Mouse (Mus musculus): ENCODE data around the gene Colgalt2. TPM values are rescaled to one million over a fixed set of nuclear protein-coding genes. Genes with fewer than 3 reads are reported as not detected.

The Colgalt2 gene
- polyA plus RNA-seq, 1 experiment = 7.5 TPM

DNA sequence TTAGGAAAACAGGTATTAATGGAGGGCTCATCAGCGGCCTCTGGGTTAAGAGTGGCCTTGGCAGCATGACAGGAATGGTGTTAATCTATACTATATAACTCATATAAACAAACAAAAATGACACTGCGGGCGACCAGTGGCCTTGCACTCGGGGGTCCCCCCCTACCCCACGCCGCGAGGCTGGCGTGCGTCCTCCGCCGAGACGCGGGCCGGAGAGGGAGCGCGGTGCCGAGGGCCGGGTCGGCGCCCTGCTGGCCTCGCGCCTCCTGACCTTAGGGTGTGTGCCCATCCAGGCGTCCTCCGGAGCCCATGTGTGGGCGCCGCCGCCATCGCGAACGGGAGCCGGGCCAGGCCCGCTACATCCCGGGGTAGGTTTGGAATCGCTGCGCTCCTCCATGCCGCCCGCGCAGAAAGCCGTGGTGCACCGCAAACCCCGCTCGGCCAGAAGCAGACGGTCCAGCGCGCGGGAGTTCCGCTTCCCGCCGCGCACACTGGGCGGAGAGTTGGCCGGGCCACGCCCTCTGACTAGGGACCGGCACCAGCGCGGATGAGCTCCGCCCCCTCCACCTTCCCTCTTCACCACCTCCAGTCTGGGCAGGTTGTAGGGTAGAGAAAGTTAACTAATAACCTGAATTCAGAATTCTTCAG lies 13.3 kb upstream of the Colgalt2 start, which contains the start of gene Tsen15:
TSS of gene Tsen15 (minus strand) at position 501 of the 648 bp plus-strand sequence.
- peak within 1 kb of the TSS; percentile 97 for H3K4me3 ChIP-seq (ENCODE audit: insufficient read depth, low read depth, low read length)
- peak within 1 kb of the TSS; percentile 77; the same call in 1 of the 2 replicates for H3K27ac ChIP-seq (ENCODE audit: insufficient read depth, low read depth, low read length)
- peak; percentile 11 for TF ChIP-seq POLR2A (IDR thresholded peaks at IDR 0.05; ENCODE audit: low read depth, low read length)
- TF ChIP-seq CTCF (conservative IDR thresholded peaks at IDR 0.05; ENCODE audit: insufficient read depth, insufficient read length, low read depth, low read length) = no peak
- WGBS = under 1% methylated on average over 57 of the region's 57 CpGs
- H3K36me3 ChIP-seq (ENCODE audit: control insufficient read depth, insufficient read depth, low read length) = no peaks in the 10 kb centered on the region; the same call in 1 of the 2 replicates
- peaks cover 6% of the 10 kb centered on the region; the same call in 1 of the 2 replicates for H3K4me1 ChIP-seq (ENCODE audit: control insufficient read depth, insufficient read depth, low read length)
- H3K27me3 ChIP-seq (replicated peaks; ENCODE audit: control insufficient read depth, insufficient read depth, low read length) = no peaks in the 10 kb centered on the region
- peak; percentile 96 for DNase-seq

DNA sequence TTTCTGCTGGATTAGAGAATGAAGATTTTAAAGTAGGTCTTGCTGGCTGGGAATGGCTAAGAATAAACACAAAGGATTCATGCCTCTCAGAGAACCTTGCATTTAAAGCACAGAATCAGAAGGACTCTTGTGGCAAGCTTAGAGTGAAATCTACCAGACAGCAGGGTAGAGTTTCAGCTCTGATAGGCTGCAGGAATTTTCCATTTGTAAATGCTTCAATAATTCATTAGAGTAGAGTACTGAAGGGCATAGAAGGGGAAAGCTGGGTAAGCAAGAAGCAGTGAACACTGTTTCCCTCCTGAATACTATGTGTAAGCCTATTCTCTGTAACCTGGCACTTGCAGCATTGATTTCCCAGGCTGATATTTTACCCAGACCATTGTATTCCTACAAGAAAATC lies 10.4 kb upstream of the Colgalt2 start:
- no peak for TF ChIP-seq CTCF (conservative IDR thresholded peaks at IDR 0.05; ENCODE audit: insufficient read depth, insufficient read length, low read depth, low read length)
- TF ChIP-seq POLR2A (IDR thresholded peaks at IDR 0.05; ENCODE audit: low read depth, low read length) = no peak
- Histone ChIP-seq H3K36me3 (ENCODE audit: control insufficient read depth, insufficient read depth, low read length) (no peaks in the 10 kb centered on the region), H3K27me3 (replicated peaks; ENCODE audit: control insufficient read depth, insufficient read depth, low read length) (no peaks in the 10 kb centered on the region), H3K27ac (ENCODE audit: insufficient read depth, low read depth, low read length) (peak overlapping the region; percentile 56), H3K4me1 (ENCODE audit: control insufficient read depth, insufficient read depth, low read length) (peaks cover 6% of the 10 kb centered on the region; the same call in 1 of the 2 replicates), H3K4me3 (ENCODE audit: insufficient read depth, low read depth, low read length) (no peak overlapping the region)
- peak; percentile 61 for DNase-seq

DNA sequence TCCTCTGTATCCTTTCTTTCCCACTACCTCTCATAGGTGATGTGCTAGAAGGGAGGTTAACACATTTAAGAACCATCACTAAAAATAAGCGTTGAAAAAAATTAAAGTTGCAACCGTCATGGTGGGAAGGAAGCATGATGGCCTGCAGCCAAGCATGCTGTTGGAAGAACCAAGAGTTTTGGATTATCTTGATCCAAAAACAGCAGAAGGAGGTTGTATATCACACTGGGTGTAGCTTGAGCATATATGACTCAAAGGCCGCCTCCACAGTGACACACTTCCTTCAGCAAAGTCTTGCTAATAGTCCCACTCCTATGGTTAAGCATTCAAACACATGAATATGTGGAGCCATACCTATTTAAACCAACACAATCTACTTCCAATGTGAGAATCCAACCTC lies 5.5 kb upstream of the Colgalt2 start:
- peaks cover 2% of the 10 kb centered on the region; the same call in 1 of the 2 replicates for H3K4me1 ChIP-seq (ENCODE audit: control insufficient read depth, insufficient read depth, low read length)
- WGBS = 84% methylated on average over 3 of the region's 3 CpGs
- TF ChIP-seq POLR2A (IDR thresholded peaks at IDR 0.05; ENCODE audit: low read depth, low read length) (no peak), CTCF (conservative IDR thresholded peaks at IDR 0.05; ENCODE audit: insufficient read depth, insufficient read length, low read depth, low read length) (no peak)
- H3K4me3 ChIP-seq (ENCODE audit: insufficient read depth, low read depth, low read length) = no peak overlapping the region
- no peak for DNase-seq
- no peaks in the 10 kb centered on the region for H3K27me3 ChIP-seq (replicated peaks; ENCODE audit: control insufficient read depth, insufficient read depth, low read length)
- no peak overlapping the region for H3K27ac ChIP-seq (ENCODE audit: insufficient read depth, low read depth, low read length)
- no peaks in the 10 kb centered on the region for H3K36me3 ChIP-seq (ENCODE audit: control insufficient read depth, insufficient read depth, low read length)

DNA sequence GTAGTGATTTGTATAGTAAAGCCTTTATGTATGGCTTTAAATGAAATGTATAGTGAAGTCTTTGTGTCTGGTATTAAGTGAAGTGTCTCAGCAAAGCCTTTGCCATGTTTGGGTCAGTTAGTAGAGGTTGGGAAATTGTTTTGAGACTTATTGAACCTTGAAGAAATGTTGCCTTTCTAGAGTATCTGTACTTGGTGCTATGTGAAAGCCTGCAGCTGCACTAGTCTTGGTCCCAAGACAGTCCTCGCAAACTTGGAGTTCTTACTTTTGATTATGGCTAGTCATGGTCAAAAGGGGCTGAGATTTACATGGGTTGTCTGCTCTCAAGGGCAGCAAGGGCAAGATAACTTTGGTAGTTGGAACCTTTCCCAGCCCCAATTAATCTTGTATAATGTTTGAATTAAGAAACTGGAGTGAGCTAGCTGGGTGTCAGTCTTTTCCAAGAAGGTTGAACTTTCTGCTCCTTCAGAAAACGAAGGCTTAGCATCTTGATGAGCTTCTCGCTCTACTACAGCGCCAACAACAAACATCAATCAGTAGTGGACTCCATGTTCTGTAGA lies 4.6 kb upstream of the Colgalt2 start:
- H3K27me3 ChIP-seq (replicated peaks; ENCODE audit: control insufficient read depth, insufficient read depth, low read length) = no peaks in the 10 kb centered on the region
- no peaks in the 10 kb centered on the region for H3K36me3 ChIP-seq (ENCODE audit: control insufficient read depth, insufficient read depth, low read length)
- peak; percentile 59 for DNase-seq
- WGBS = 65% methylated on average over 4 of the region's 4 CpGs
- peak overlapping the region; percentile 67 for H3K27ac ChIP-seq (ENCODE audit: insufficient read depth, low read depth, low read length)
- TF ChIP-seq POLR2A (IDR thresholded peaks at IDR 0.05; ENCODE audit: low read depth, low read length) (no peak), CTCF (conservative IDR thresholded peaks at IDR 0.05; ENCODE audit: insufficient read depth, insufficient read length, low read depth, low read length) (no peak)
- peaks cover under 1% of the 10 kb centered on the region; the same call in 1 of the 2 replicates for H3K4me1 ChIP-seq (ENCODE audit: control insufficient read depth, insufficient read depth, low read length)
- no peak overlapping the region for H3K4me3 ChIP-seq (ENCODE audit: insufficient read depth, low read depth, low read length)

DNA sequence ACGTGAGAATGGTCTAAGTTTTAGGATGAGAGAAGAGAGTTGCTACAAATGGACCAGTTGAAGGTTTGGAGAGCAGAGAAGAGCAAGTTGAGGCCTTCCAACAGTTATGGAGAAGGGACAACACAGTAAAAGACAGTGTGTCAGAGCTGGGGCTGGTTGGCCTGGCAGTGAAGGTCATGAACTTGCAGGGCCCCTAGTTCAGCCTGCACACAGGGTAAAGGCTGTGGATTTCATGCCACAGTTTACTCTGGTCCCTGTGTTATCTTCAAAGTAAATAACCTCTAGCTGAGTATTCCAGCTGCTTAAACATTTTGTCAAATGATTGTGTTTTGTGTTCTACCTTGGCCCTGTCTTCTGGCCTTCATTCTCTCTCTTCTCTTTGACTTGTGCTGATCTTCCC lies 922 bp upstream of the Colgalt2 start:
- Histone ChIP-seq H3K27me3 (replicated peaks; ENCODE audit: control insufficient read depth, insufficient read depth, low read length) (no peaks in the 10 kb centered on the region), H3K4me1 (ENCODE audit: control insufficient read depth, insufficient read depth, low read length) (no peaks in the 10 kb centered on the region; the same call in 1 of the 2 replicates), H3K36me3 (ENCODE audit: control insufficient read depth, insufficient read depth, low read length) (no peaks in the 10 kb centered on the region), H3K27ac (ENCODE audit: insufficient read depth, low read depth, low read length) (no peak overlapping the region), H3K4me3 (ENCODE audit: insufficient read depth, low read depth, low read length) (no peak overlapping the region)
- 90% methylated on average over 1 of the region's 1 CpGs for WGBS
- no peak for DNase-seq
- TF ChIP-seq CTCF (conservative IDR thresholded peaks at IDR 0.05; ENCODE audit: insufficient read depth, insufficient read length, low read depth, low read length) = no peak
- no peak for TF ChIP-seq POLR2A (IDR thresholded peaks at IDR 0.05; ENCODE audit: low read depth, low read length)

DNA sequence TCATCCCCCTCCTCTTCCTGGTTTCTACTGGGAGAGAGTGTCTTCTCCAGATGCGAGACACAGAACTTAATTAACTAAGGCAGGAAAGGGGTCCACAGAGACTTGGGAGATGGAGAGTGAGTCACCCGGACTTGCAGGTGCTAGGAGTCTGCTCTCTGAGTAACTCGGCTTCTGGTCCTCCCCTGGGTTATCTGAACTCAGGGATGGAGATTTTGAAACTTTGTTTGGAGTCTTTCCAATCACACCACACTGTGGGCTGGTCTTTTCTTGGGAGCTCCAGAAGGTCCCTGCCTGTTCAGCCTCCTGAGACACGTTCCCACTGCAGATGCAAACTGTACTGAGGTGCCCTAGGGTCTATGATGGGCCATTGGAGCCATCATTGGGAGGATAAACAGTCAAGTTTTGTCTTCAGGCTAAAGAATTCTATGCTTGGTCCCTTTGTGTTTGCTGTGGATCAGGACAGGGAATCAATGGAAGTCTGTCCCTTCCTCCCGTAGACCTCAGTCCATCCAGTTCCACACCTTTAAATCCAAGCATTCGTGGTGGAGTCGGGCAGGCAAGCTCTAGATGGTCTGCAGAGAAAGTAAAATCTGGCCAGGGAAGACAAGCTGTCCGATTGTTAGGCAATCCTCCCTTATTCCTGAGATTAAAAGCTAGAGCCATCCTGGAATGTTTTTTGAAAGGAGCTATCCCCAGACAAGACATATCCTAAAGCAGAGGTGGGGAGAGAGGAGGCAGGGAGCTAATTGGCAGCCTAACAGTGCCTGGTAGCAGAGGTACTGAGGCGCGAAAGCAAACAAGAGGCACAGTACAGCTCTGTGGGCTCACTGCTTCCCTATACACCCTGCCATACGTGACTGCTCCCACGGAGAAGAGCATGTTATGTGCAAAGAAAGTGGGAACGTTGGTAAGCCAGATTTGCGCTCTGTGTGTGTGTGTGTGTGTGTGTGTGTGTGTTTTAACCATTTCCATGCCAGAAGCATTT lies 1.2 kb downstream of the Colgalt2 start:
- DNase-seq = peak; percentile 42
- 16% methylated on average over 14 of the region's 14 CpGs for WGBS
- no peaks in the 10 kb centered on the region for H3K27me3 ChIP-seq (replicated peaks; ENCODE audit: control insufficient read depth, insufficient read depth, low read length)
- no peaks in the 10 kb centered on the region for H3K4me1 ChIP-seq (ENCODE audit: control insufficient read depth, insufficient read depth, low read length)
- peak overlapping the region; percentile 59; the same call in 1 of the 2 replicates for H3K27ac ChIP-seq (ENCODE audit: insufficient read depth, low read depth, low read length)
- TF ChIP-seq POLR2A (IDR thresholded peaks at IDR 0.05; ENCODE audit: low read depth, low read length) = no peak
- TF ChIP-seq CTCF (conservative IDR thresholded peaks at IDR 0.05; ENCODE audit: insufficient read depth, insufficient read length, low read depth, low read length) = no peak
- H3K36me3 ChIP-seq (ENCODE audit: control insufficient read depth, insufficient read depth, low read length) = no peaks in the 10 kb centered on the region
- H3K4me3 ChIP-seq (ENCODE audit: insufficient read depth, low read depth, low read length) = peak overlapping the region; percentile 62
